Mouse (Mus musculus): ENCODE data around the gene Gpr45. TPM values are rescaled to one million over a fixed set of nuclear protein-coding genes. Genes with fewer than 3 reads are reported as not detected.
"Not testable (repeated sequence)": the region's sequence is repeated elsewhere in the genome, so short reads cannot be mapped to it uniquely, and the experiment has no call there.

The Gpr45 gene
- polyA plus RNA-seq, 1 experiment from 2014 or later, result 6.3 TPM

DNA sequence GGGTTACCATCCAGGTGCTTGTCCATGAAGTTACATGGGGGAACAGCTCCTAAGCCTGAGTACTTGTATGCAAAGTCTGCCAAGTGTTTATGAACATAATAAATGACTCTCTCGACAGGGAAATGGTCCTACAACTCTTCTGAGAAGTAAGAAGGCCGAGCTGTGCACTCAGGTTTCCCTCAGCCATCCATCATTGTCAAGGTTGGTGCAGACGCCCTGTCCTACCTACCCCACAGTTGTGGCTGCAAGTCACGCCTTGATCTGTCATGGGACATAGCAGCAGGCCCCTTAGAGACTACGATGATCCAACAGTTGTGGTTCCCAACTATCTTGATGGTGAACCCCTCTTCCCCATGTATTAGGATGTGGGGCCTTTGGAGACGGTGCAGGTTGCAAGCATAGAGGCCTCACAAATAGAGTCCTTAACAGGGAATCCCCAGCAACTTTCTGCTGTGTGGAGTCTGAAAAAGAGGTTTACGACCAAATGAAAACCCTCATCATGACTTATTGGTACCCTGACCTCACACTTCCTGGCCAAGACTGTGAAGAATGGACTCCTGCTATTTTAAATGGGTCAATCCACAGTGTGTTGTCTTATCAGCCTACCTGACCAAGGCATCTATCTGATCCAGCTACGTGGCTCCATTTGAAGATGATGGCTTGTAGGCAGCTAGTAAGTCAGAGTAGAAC is 30.6 kb downstream of the Gpr45 start:
- TF ChIP-seq CTCF (IDR thresholded peaks at IDR 0.05; ENCODE audit: low read depth) (no peak), EP300 (optimal IDR thresholded peaks at IDR 0.05) (no peak)
- WGBS, result 42% methylated on average over 8 of the region's 8 CpGs
- no peak overlapping the region for H3K4me2 ChIP-seq (replicated peaks; ENCODE audit: low read depth)
- ATAC-seq (ENCODE audit: low FRiP score, low TSS enrichment) (no peak), DNase-seq (ENCODE audit: low spot score) (no peak)
- no peak overlapping the region for H3K9ac ChIP-seq (ENCODE audit: low read length)
- H3K4me1 ChIP-seq (replicated peaks; ENCODE audit: control insufficient read depth, insufficient read depth), result no peaks in the 10 kb centered on the region
- no peak overlapping the region for H3K4me3 ChIP-seq (ENCODE audit: low read depth, low read length)
- H3K27me3 ChIP-seq (ENCODE audit: control insufficient read depth, insufficient read depth, low read length), result no peaks in the 10 kb centered on the region
- no peak overlapping the region for H3K27ac ChIP-seq (replicated peaks)
- H3K9me3 ChIP-seq (ENCODE audit: control insufficient read depth, low read length), result no peaks in the 10 kb centered on the region
- no peaks in the 10 kb centered on the region for H3K36me3 ChIP-seq (ENCODE audit: control insufficient read depth, insufficient read depth, low read length)

DNA sequence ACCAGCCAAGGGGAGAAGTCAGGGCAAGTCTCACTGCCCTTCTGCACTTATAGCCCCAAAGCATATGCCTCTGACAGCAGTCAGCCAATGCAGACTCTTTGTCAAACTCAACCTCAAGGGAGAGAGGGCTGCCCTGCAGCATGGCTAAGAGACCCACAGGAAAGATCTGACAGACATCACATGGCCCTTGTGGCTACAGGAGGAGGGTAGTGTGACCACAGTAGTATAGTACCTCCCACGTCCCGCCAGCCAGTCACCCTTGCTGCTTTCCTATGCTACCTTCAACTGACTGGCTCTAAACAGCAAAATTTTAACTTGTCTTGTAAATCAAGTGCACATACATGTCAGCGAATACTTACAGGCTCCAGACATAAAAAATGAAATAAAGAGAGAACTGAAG is 31.4 kb downstream of the Gpr45 start:
- no peak for ATAC-seq (ENCODE audit: low FRiP score, low TSS enrichment)
- Histone ChIP-seq H3K4me2 (replicated peaks; ENCODE audit: low read depth) (no peak overlapping the region), H3K4me3 (ENCODE audit: low read depth, low read length) (no peak overlapping the region), H3K36me3 (ENCODE audit: control insufficient read depth, insufficient read depth, low read length) (no peaks in the 10 kb centered on the region), H3K9ac (ENCODE audit: low read length) (no peak overlapping the region), H3K27ac (replicated peaks) (no peak overlapping the region), H3K4me1 (replicated peaks; ENCODE audit: control insufficient read depth, insufficient read depth) (no peaks in the 10 kb centered on the region), H3K9me3 (ENCODE audit: control insufficient read depth, low read length) (no peaks in the 10 kb centered on the region), H3K27me3 (ENCODE audit: control insufficient read depth, insufficient read depth, low read length) (no peaks in the 10 kb centered on the region)
- no peak for TF ChIP-seq EP300 (optimal IDR thresholded peaks at IDR 0.05)
- no peak for TF ChIP-seq CTCF (IDR thresholded peaks at IDR 0.05; ENCODE audit: low read depth)
- no peak for DNase-seq (ENCODE audit: low spot score)
- WGBS, result 82% methylated on average over 3 of the region's 3 CpGs

- ATAC-seq (ENCODE audit: low FRiP score, low TSS enrichment) (no peak), DNase-seq (ENCODE audit: low spot score) (no peak)
- no peaks in the 10 kb centered on the region for H3K9me3 ChIP-seq (ENCODE audit: control insufficient read depth, low read length)
- H3K4me1 ChIP-seq (replicated peaks; ENCODE audit: control insufficient read depth, insufficient read depth), result no peaks in the 10 kb centered on the region
- H3K27me3 ChIP-seq (ENCODE audit: control insufficient read depth, insufficient read depth, low read length), result no peaks in the 10 kb centered on the region
- no peak overlapping the region for H3K9ac ChIP-seq (ENCODE audit: low read length)
- TF ChIP-seq EP300 (optimal IDR thresholded peaks at IDR 0.05) (no peak), CTCF (IDR thresholded peaks at IDR 0.05; ENCODE audit: low read depth) (no peak)
- H3K4me3 ChIP-seq (ENCODE audit: low read depth, low read length), result no peak overlapping the region
- no peaks in the 10 kb centered on the region for H3K36me3 ChIP-seq (ENCODE audit: control insufficient read depth, insufficient read depth, low read length)
- H3K27ac ChIP-seq (replicated peaks), result no peak overlapping the region
- WGBS, result 86% methylated on average over 2 of the region's 2 CpGs
- H3K4me2 ChIP-seq (replicated peaks; ENCODE audit: low read depth), result no peak overlapping the region
These were observed 36.3 kb downstream of the Gpr45 start for GRCm38 (mm10) chr1:42988996-42989395.

- no peak overlapping the region for H3K27ac ChIP-seq (replicated peaks)
- no peaks in the 10 kb centered on the region for H3K36me3 ChIP-seq (ENCODE audit: control insufficient read depth, insufficient read depth, low read length)
- no peak overlapping the region for H3K4me2 ChIP-seq (replicated peaks; ENCODE audit: low read depth)
- no peak for ATAC-seq (ENCODE audit: low FRiP score, low TSS enrichment)
- no peaks in the 10 kb centered on the region for H3K4me1 ChIP-seq (replicated peaks; ENCODE audit: control insufficient read depth, insufficient read depth)
- whole genome bisulfite sequencing, result 58% methylated on average over 13 of the region's 13 CpGs
- no peaks in the 10 kb centered on the region for H3K27me3 ChIP-seq (ENCODE audit: control insufficient read depth, insufficient read depth, low read length)
- DNase-seq (ENCODE audit: low spot score), result no peak
- TF ChIP-seq CTCF (IDR thresholded peaks at IDR 0.05; ENCODE audit: low read depth) (no peak), EP300 (optimal IDR thresholded peaks at IDR 0.05) (no peak)
- H3K9ac ChIP-seq (ENCODE audit: low read length), result no peak overlapping the region
- no peaks in the 10 kb centered on the region for H3K9me3 ChIP-seq (ENCODE audit: control insufficient read depth, low read length)
- no peak overlapping the region for H3K4me3 ChIP-seq (ENCODE audit: low read depth, low read length)
These were observed 53.4 kb downstream of the Gpr45 start for GRCm38 (mm10) chr1:43006051-43006514.

- TF ChIP-seq CTCF (IDR thresholded peaks at IDR 0.05; ENCODE audit: low read depth) (no peak), EP300 (optimal IDR thresholded peaks at IDR 0.05) (no peak)
- WGBS, result 68% methylated on average over 4 of the region's 4 CpGs
- Histone ChIP-seq H3K27me3 (ENCODE audit: control insufficient read depth, insufficient read depth, low read length) (no peaks in the 10 kb centered on the region), H3K36me3 (ENCODE audit: control insufficient read depth, insufficient read depth, low read length) (no peaks in the 10 kb centered on the region), H3K4me1 (replicated peaks; ENCODE audit: control insufficient read depth, insufficient read depth) (no peaks in the 10 kb centered on the region), H3K4me2 (replicated peaks; ENCODE audit: low read depth) (no peak overlapping the region), H3K9ac (ENCODE audit: low read length) (no peak overlapping the region), H3K4me3 (ENCODE audit: low read depth, low read length) (no peak overlapping the region), H3K9me3 (ENCODE audit: control insufficient read depth, low read length) (no peaks in the 10 kb centered on the region), H3K27ac (replicated peaks) (no peak overlapping the region)
- ATAC-seq (ENCODE audit: low FRiP score, low TSS enrichment) (no peak), DNase-seq (ENCODE audit: low spot score) (no peak)
These were observed 53.9 kb downstream of the Gpr45 start for GRCm38 (mm10) chr1:43006524-43006923.

GRCm38 (mm10) chr1:43010461-43010860 is 57.8 kb downstream of the Gpr45 start:
- WGBS, result 89% methylated on average over 4 of the region's 4 CpGs
- no peaks in the 10 kb centered on the region for H3K9me3 ChIP-seq (ENCODE audit: control insufficient read depth, low read length)
- no peak overlapping the region for H3K9ac ChIP-seq (ENCODE audit: low read length)
- H3K27me3 ChIP-seq (ENCODE audit: control insufficient read depth, insufficient read depth, low read length), result no peaks in the 10 kb centered on the region
- H3K4me3 ChIP-seq (ENCODE audit: low read depth, low read length), result no peak overlapping the region
- no peak overlapping the region for H3K27ac ChIP-seq (replicated peaks)
- TF ChIP-seq EP300 (optimal IDR thresholded peaks at IDR 0.05) (no peak), CTCF (IDR thresholded peaks at IDR 0.05; ENCODE audit: low read depth) (no peak)
- DNase-seq (ENCODE audit: low spot score) (no peak), ATAC-seq (ENCODE audit: low FRiP score, low TSS enrichment) (no peak)
- no peaks in the 10 kb centered on the region for H3K36me3 ChIP-seq (ENCODE audit: control insufficient read depth, insufficient read depth, low read length)
- no peak overlapping the region for H3K4me2 ChIP-seq (replicated peaks; ENCODE audit: low read depth)
- no peaks in the 10 kb centered on the region for H3K4me1 ChIP-seq (replicated peaks; ENCODE audit: control insufficient read depth, insufficient read depth)

- 83% methylated on average over 7 of the region's 7 CpGs for WGBS
- not testable (repeated sequence) for H3K4me3 ChIP-seq (ENCODE audit: low read depth, low read length); ATAC-seq (ENCODE audit: low FRiP score, low TSS enrichment); H3K4me2 ChIP-seq (replicated peaks; ENCODE audit: low read depth); H3K9me3 ChIP-seq (ENCODE audit: control insufficient read depth, low read length); H3K36me3 ChIP-seq (ENCODE audit: control insufficient read depth, insufficient read depth, low read length); H3K9ac ChIP-seq (ENCODE audit: low read length); H3K4me1 ChIP-seq (replicated peaks; ENCODE audit: control insufficient read depth, insufficient read depth); H3K27me3 ChIP-seq (ENCODE audit: control insufficient read depth, insufficient read depth, low read length); H3K27ac ChIP-seq (replicated peaks); DNase-seq (ENCODE audit: low spot score)
These were observed 62.5 kb downstream of the Gpr45 start for GRCm38 (mm10) chr1:43015153-43015685.
